Mouse (Mus musculus) T-cell, adult 2 months (primary cell): Measurements from ENCODE around the gene Rfc2.

Experiments used
- DNase-seq: peaks from one replicate; pipeline ENCODE4 v3.0.0; 2022; ENCODE audit warnings: low spot score

The Rfc2 gene

GRCm38 (mm10) chr5:134565696-134566095 is 15.5 kb upstream of the Rfc2 start:
- DNase-seq, result no peak

- DNase-seq, result no peak
Measured at GRCm38 (mm10) chr5:134567445-134567844, 13.7 kb upstream of the Rfc2 start.

GRCm38 (mm10) chr5:134568030-134568429 is 13.1 kb upstream of the Rfc2 start:
- DNase-seq, result no peak

GRCm38 (mm10) chr5:134568964-134569491 is 12.1 kb upstream of the Rfc2 start:
- no peak for DNase-seq

- peak; percentile 48 for DNase-seq
Measured at GRCm38 (mm10) chr5:134571730-134572507, 9.2 kb upstream of the Rfc2 start.

- DNase-seq, result no peak
Measured at GRCm38 (mm10) chr5:134572508-134573214, 8.5 kb upstream of the Rfc2 start.

- no peak for DNase-seq
Measured at GRCm38 (mm10) chr5:134575833-134576232, 5.3 kb upstream of the Rfc2 start.

- DNase-seq, result no peak
Measured at GRCm38 (mm10) chr5:134576517-134577220, 4.5 kb upstream of the Rfc2 start.

GRCm38 (mm10) chr5:134577534-134577933 is 3.6 kb upstream of the Rfc2 start:
- no peak for DNase-seq

- DNase-seq, result no peak
Measured at GRCm38 (mm10) chr5:134579135-134579534, 2.0 kb upstream of the Rfc2 start.

GRCm38 (mm10) chr5:134582221-134582907 is 1.2 kb downstream of the Rfc2 start:
- peak; percentile 97 for DNase-seq

GRCm38 (mm10) chr5:134583006-134583883 is 2.1 kb downstream of the Rfc2 start:
- no peak for DNase-seq

- DNase-seq, result no peak
Measured at GRCm38 (mm10) chr5:134583884-134584213, 2.7 kb downstream of the Rfc2 start.

- DNase-seq, result no peak
Measured at GRCm38 (mm10) chr5:134584798-134585197, 3.6 kb downstream of the Rfc2 start.

GRCm38 (mm10) chr5:134589900-134590299 is 8.7 kb downstream of the Rfc2 start:
- DNase-seq, result no peak

GRCm38 (mm10) chr5:134592026-134592581 is 10.9 kb downstream of the Rfc2 start:
- DNase-seq, result no peak

- no peak for DNase-seq
Measured at GRCm38 (mm10) chr5:134593093-134593492, 11.9 kb downstream of the Rfc2 start.

- no peak for DNase-seq
Measured at GRCm38 (mm10) chr5:134597711-134598110, 16.5 kb downstream of the Rfc2 start.

GRCm38 (mm10) chr5:134604376-134604775 is 23.2 kb downstream of the Rfc2 start:
- DNase-seq, result no peak

- DNase-seq, result no peak
Measured at GRCm38 (mm10) chr5:134606314-134606713, 25.1 kb downstream of the Rfc2 start.

GRCm38 (mm10) chr5:134607121-134607520 is 26.0 kb downstream of the Rfc2 start:
- no peak for DNase-seq
